Mouse (Mus musculus) heart, embryonic 10.5 days (tissue): ENCODE measurements around the gene Kank4. TPM values are rescaled to one million over a fixed set of nuclear protein-coding genes. Genes with fewer than 3 reads are reported as not detected.
"Not testable (repeated sequence)": the region's sequence is repeated elsewhere in the genome, so short reads cannot be mapped to it uniquely, and the experiment has no call there.

Experiments used
- DNase-seq: peaks from one replicate; pipeline ENCODE4 v3.0.0-alpha.2; 2017; ENCODE audit warnings: low spot score
- H3K27ac ChIP-seq: fragments of 300-500 bp; sonication (generic); 2 replicates; pipeline ENCODE4 v1.5.1; 2016; ENCODE audit warnings: mild to moderate bottlenecking
- H3K27me3 ChIP-seq: fragments of 300-500 bp; sonication (generic); 2 replicates; pipeline ENCODE4 v1.6.1; 2016; ENCODE audit warnings: mild to moderate bottlenecking; ENCODE audit not compliant: poor library complexity, insufficient read depth, severe bottlenecking
- H3K36me3 ChIP-seq: fragments of 300-500 bp; sonication (generic); 2 replicates; pipeline ENCODE4 v1.6.1; 2016; ENCODE audit warnings: mild to moderate bottlenecking, moderate library complexity
- H3K4me1 ChIP-seq: fragments of 300-500 bp; sonication (generic); 2 replicates; pipeline ENCODE4 v1.6.1; 2016; ENCODE audit warnings: mild to moderate bottlenecking
- H3K4me3 ChIP-seq: fragments of 300-500 bp; sonication (generic); 2 replicates; pipeline ENCODE4 v1.5.1; 2016; ENCODE audit warnings: mild to moderate bottlenecking, moderate library complexity
- H3K9me3 ChIP-seq: fragments of 300-500 bp; sonication (generic); 2 replicates; pipeline ENCODE4 v1.6.1; 2016; ENCODE audit warnings: mild to moderate bottlenecking, moderate library complexity
- WGBS: fragments of 180-500 bp; shearing (Covaris S2); methylation state at CpG from one replicate; pipeline ENCODE4 v1.1.7; 2016; 5-methylcytosine and 5-hydroxymethylcytosine counted together
- polyA plus RNA-seq: library from polyadenylated mRNA; unstranded; fragments of >200 nt; fragmentation: Nextera tagmentation; extraction: Ambion mirVana; gene quantifications from 2 replicates; pipeline ENCODE4 v1.2.1, GENCODE M21; 2016

Gene Kank4
- polyA plus RNA-seq, result 0.34 and 0.60 TPM in 2 replicates

DNA sequence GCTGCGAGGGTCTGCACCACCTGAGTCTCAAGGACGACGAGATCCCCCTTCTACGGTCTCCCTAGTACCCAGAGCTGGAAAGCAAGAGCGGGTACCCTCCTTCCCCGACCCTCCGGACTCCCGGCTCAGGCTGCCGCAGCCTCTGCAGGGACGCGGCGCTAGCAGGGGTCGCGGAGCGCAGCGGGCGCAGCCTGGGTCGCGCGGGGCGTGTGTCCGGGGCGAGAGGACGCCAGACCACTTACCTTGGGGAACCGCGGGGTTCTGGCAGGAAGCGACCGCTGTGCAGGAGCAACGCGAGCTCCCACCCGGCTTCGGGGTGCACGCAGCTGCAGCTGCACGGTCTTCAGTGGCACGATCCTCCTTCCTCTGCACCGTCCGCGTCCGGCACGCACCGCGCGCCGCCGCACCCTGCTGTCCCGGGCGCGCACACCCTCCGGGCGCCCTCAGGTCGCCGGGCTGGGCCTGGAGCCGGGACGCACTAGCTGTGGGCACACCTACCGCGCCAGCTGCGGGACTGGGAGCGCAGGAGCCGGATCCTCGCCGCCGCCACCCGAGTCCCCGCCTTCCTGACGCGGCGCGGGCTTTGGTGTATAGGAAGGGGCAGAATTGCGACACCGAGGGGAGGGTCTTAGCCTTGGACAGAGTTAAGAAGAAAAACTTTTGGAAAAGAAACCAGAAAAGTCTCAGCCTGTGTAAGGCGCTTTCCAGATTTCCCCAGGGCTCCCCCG lies at the start of gene Kank4:
Kank4 (minus strand) TSS at position 354 of the 728 bp plus-strand sequence.
- Histone ChIP-seq H3K27me3 (peaks cover 45% of the 10 kb centered on the region), H3K27ac (peak within 1 kb of the TSS; percentile 83), H3K9me3 (no peaks in the 10 kb centered on the region), H3K36me3 (no peaks in the 10 kb centered on the region), H3K4me3 (peak within 1 kb of the TSS; percentile 87), H3K4me1 (no peaks in the 10 kb centered on the region)
- 0% methylated on average over 72 of the region's 72 CpGs for WGBS
- DNase-seq, result no peak

DNA sequence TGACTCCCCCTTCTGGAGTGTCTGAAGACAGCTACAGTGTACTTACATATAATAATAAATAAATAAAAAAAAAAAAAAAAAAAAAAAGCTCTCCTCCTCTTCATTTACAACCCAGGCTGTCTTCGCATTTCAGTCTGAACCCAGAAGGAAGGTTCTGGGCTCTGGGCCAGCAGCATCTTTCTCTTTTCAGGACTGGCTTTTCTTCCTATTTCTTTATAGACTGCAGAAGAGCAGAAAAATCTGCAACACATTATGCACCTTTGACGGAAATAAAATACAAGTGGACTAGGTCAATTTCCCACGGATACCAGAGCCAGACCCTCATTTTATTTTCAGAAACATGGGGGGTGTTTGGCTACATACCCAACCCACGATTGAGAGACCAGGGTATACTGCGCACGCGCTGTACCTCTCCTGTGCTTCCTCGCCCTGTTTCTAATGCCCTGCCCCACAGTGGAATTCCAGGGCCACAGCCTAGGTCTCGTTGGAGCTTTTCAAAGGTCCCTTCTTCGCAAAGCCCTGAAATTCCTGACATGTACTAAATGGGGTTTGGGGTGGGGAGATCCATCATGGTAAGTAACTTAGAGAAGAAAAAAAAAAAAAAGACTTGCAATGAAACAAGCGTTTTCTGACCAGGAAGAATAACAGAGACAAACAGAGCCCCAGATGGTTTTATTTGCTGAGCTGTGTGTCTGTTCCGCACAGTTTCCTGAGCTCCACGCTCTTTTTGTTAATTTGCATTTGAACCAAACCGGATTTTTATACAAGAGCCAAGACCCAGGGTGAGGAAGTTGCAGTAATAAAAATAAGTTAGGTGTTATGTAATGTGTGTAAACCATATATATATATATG lies 48.3 kb upstream of the Kank4 start:
- Histone ChIP-seq H3K4me3 (no peak overlapping the region), H3K36me3 (no peaks in the 10 kb centered on the region), H3K27me3 (no peaks in the 10 kb centered on the region), H3K4me1 (no peaks in the 10 kb centered on the region), H3K9me3 (no peaks in the 10 kb centered on the region), H3K27ac (no peak overlapping the region)
- no peak for DNase-seq
- WGBS, result 87% methylated on average over 14 of the region's 14 CpGs

DNA sequence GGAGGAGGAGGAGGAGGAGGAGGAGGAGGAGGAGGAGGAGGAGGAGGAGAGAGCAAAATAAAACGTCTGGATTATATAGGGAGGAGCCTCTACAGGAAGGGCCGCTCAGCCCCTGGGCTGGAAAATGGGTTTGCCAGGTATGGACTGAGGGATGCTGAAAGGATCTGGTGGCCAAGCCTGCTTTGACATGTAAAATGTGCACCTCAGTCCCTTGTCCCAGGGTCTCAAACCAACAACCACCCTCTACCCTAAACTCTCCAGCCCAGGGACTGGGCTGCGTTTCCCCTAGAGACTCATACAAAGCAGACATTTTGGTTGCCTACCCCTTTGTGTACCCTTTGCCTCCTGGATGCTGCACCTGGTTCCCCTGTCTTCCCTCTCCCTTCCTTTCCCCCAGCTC lies 47.2 kb upstream of the Kank4 start:
- H3K9me3 ChIP-seq, result no peaks in the 10 kb centered on the region
- DNase-seq, result no peak
- no peaks in the 10 kb centered on the region for H3K36me3 ChIP-seq
- H3K27me3 ChIP-seq, result no peaks in the 10 kb centered on the region
- no peak overlapping the region for H3K4me3 ChIP-seq
- H3K4me1 ChIP-seq, result no peaks in the 10 kb centered on the region
- no peak overlapping the region for H3K27ac ChIP-seq
- 71% methylated on average over 3 of the region's 3 CpGs for WGBS

DNA sequence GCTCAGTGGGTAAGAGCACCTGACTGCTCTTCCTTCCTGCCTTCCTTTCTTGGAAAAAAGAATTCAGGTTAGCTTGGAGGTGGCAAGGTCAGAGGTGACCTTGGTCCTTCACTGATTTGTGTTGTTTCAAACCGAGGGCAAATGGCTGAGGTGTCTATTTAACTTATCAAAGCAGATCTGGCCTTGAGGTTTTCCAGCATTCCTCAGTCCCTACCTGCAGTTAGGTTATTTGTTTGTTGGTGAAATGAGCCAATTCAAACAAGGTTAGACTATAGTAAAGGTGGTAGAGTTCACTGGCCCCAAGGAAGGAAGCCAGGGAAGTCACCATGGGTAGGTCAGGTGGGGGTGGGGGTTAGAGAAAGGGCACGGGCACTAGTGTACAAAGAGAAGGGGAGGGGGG lies 46.8 kb upstream of the Kank4 start:
- Histone ChIP-seq H3K36me3 (no peaks in the 10 kb centered on the region), H3K27ac (no peak overlapping the region), H3K27me3 (no peaks in the 10 kb centered on the region), H3K4me3 (no peak overlapping the region), H3K4me1 (no peaks in the 10 kb centered on the region), H3K9me3 (no peaks in the 10 kb centered on the region)
- WGBS, result 68% methylated on average over 1 of the region's 2 CpGs
- no peak for DNase-seq

DNA sequence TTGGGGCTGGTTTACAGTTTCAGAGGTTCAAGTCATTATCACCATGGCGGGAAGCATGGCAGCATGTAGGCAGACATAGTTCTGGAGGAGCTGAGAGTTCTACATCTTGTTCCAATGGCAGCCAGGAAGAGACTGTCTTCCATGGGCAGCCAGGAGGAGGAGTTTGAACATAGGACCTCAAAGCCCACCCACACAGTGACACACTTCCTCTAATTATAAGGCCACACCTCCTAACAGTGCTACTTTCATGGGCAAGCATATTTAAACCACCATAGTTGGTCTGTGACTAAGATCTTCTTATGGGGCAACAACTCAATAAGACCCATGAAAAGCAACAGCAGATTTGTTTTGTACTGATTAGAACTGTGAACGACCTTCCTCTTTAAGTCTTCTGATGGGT lies 46.1 kb upstream of the Kank4 start:
- 88% methylated on average over 2 of the region's 2 CpGs for WGBS
- Histone ChIP-seq H3K4me1 (no peaks in the 10 kb centered on the region), H3K36me3 (no peaks in the 10 kb centered on the region), H3K4me3 (no peak overlapping the region), H3K27ac (no peak overlapping the region), H3K9me3 (no peaks in the 10 kb centered on the region), H3K27me3 (no peaks in the 10 kb centered on the region)
- no peak for DNase-seq

DNA sequence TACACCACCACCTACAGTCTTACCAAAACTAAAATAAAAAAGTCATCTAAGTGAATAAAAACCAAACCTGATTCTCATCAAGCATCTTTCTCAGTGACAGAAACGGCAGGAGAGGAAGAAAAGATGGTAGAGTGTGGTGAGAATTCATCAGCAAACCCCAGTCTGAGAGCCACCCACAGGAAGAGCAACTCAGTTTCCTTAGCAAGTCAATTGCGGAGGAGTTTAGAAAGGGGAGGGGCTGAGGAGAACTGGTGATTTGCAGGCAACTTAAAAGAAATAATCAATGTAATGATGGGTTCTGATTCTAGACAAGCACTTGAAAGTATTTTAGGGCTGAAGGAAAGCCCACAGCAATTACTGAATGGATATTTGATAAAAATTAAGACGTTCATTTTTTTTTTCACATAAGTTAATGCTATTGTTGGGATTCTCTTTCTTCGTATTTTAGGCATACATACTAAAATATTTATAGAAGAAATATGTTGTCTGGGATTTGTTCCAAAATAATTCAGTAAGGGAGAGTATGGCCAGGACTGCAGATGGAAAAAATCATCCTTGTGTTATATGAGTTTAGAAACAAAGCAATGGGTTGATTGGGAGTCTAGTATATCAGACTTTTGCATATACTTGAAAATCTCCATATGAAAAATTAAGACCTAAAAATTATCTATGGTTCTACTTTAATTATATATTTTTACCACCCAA lies 41.0 kb upstream of the Kank4 start:
- no peak for DNase-seq
- H3K9me3 ChIP-seq, result no peaks in the 10 kb centered on the region
- no peaks in the 10 kb centered on the region for H3K36me3 ChIP-seq
- peaks cover 5% of the 10 kb centered on the region for H3K4me1 ChIP-seq
- H3K27ac ChIP-seq, result no peak overlapping the region
- WGBS, result 73% methylated on average over 4 of the region's 4 CpGs
- H3K4me3 ChIP-seq, result no peak overlapping the region
- H3K27me3 ChIP-seq, result no peaks in the 10 kb centered on the region

DNA sequence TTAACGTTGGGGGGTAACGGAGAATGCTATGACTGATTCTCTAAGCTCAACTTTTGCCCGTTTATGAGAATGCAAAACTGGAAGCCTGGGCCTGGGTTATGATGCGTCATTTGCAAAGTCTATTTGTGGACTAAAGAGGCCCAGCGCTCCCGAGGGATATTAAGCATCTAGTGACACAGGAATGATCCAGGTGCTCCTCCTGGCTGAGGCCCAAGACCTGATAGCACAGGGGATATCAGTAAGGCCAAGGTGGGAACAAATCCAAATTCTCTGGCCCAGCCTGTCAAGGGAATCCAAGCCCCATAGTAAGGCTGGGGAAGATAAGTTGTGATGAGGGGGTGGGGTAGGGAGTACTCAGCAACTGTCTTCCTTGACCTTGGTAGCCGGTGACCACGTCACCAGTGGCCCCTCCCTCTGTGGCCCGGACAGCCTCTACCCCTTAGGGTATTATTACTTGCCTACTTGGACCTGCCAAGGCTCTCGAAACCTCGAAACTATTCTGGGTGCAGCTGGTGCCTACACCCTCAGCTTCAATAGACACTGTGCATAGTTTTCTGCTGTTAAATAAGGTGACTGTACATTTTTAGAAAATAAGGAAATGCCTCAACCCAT lies 39.8 kb upstream of the Kank4 start:
- H3K4me1 ChIP-seq, result peaks cover 5% of the 10 kb centered on the region
- DNase-seq, result no peak
- H3K27me3 ChIP-seq, result no peaks in the 10 kb centered on the region
- WGBS, result 67% methylated on average over 11 of the region's 11 CpGs
- peak overlapping the region; percentile 19; the same call in 1 of the 2 replicates for H3K27ac ChIP-seq
- H3K9me3 ChIP-seq, result no peaks in the 10 kb centered on the region
- no peaks in the 10 kb centered on the region for H3K36me3 ChIP-seq
- H3K4me3 ChIP-seq, result no peak overlapping the region

DNA sequence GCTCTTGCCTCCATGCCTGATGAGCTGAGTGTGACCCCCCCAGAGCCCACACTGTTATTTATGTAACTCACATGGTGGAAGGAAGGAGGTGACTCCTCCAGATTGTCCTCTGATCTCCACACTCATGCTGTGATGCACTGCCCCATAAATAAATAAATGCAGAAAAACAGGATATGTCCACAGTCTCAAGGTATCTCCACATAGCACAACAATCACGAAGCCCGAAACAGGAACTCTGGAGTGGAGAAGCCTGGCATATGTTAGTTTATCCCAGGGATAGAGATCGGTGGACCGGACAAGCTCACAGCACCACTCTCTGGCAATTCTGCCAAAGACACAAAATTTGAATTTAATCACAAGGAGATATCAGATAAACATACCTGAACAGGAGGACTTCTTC lies 36.6 kb upstream of the Kank4 start:
- Histone ChIP-seq H3K4me3 (no peak overlapping the region), H3K36me3 (no peaks in the 10 kb centered on the region), H3K27ac (no peak overlapping the region), H3K9me3 (no peaks in the 10 kb centered on the region), H3K4me1 (peaks cover 5% of the 10 kb centered on the region), H3K27me3 (no peaks in the 10 kb centered on the region)
- WGBS, result 74% methylated on average over 4 of the region's 4 CpGs
- DNase-seq, result no peak

DNA sequence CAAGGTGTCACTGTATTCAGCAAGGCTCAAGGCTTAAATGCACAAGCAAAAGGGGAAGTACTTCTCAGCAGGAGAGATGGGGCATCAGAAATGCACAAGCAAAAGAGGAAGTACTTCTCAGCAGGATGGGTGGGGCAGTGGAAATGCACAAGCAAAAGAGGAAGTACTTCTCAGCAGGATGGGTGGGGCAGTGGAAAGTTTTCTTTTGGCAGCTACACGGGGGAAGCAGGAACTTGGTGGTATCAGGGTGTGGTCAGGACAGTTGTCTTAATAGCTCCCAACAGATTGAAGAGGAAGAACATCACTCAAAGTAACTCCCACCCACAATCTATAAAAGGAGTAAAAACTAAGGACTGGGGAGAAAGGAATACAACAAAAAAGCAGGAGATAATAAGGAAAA lies 33.1 kb upstream of the Kank4 start:
- H3K27me3 ChIP-seq, H3K4me3 ChIP-seq, H3K27ac ChIP-seq, H3K9me3 ChIP-seq, H3K36me3 ChIP-seq, DNase-seq: not testable (repeated sequence)
- H3K4me1 ChIP-seq, result peaks cover 15% of the 10 kb centered on the region
- 58% methylated on average over 1 of the region's 1 CpGs for WGBS

DNA sequence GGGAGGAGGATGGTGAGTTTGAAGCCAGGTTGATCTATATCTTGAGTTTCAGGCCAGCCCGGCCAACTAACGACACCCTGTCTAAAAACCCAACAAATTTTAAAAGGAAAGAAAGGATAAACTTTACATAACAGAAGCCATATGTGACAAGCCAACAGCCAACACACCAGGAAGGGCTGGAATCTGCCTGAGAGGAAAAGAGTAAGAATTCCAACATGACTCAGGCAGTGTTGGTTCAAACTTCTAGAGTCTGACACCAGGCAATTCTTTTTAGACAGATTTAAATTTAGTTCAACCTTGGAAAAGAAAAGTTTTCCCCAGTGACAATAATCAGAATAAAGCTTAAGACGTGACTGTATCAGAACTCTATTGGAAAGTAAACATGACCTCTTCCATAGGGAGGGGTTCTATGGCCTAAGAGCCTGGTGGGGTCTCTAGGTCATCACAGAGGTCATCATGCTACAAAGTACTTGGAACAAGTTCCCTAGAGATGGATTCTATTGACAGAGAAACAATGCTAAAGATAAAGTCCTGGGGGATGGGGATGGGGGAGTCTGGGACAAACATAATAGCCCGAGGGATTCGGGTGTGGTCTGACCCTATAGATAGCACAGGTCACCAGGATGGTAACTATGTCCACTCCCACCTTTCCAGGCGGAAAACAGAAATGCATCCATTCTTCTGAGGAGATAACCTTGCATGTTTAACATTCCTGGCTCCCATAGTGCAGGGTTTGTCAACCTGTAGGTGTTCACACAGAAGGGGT lies 30.0 kb upstream of the Kank4 start:
- H3K36me3 ChIP-seq, result no peaks in the 10 kb centered on the region
- H3K4me3 ChIP-seq, result no peak overlapping the region
- 46% methylated on average over 6 of the region's 6 CpGs for WGBS
- no peaks in the 10 kb centered on the region for H3K27me3 ChIP-seq
- peaks cover 15% of the 10 kb centered on the region for H3K4me1 ChIP-seq
- DNase-seq, result peak; percentile 42
- no peaks in the 10 kb centered on the region for H3K9me3 ChIP-seq
- H3K27ac ChIP-seq, result no peak overlapping the region

DNA sequence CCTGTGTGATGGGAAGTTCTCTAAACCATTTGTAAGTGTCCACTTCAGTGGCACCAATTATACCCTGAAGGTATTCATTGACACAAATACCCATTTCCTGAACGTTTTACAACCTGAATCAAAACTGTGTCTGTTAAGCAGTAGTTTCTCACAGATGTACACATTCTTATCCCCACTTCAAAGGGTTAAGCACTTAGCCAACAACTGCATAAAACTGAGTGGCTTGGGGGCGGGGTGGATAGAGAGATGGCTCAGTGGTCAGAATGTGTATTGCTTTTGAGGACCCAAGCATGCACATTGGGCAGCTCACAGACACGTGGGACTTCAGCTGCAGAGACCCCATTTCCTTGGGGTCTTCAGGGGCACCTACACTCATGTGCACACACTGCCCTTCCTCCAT lies 29.1 kb upstream of the Kank4 start:
- H3K36me3 ChIP-seq, result no peaks in the 10 kb centered on the region
- no peaks in the 10 kb centered on the region for H3K9me3 ChIP-seq
- 52% methylated on average over 3 of the region's 3 CpGs for WGBS
- H3K4me3 ChIP-seq, result no peak overlapping the region
- H3K27me3 ChIP-seq, result no peaks in the 10 kb centered on the region
- no peak overlapping the region for H3K27ac ChIP-seq
- DNase-seq, result no peak
- H3K4me1 ChIP-seq, result peaks cover 15% of the 10 kb centered on the region

DNA sequence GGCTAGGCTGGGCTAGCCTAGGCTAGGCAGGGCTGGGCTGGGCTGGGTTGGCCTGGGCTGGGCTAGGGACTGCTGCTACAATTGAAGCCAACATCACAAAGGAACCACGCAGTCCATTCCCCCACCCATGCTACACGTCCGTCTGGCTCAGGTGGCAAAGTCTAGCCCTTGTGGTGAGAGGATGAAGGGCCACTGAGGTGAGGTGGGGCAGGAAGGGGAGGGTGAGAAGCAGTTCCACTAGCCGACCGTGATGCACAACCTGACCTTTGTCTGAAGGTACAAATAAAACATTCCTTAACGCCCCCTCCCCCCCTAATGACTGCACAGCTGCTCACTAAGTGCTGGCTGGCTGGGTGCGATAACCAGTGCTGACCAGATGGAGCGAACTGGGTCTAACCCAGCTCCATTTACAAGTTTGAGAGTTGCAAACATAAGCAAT lies 28.4 kb upstream of the Kank4 start:
- no peaks in the 10 kb centered on the region for H3K9me3 ChIP-seq
- no peaks in the 10 kb centered on the region for H3K36me3 ChIP-seq
- no peak overlapping the region for H3K27ac ChIP-seq
- H3K27me3 ChIP-seq, result no peaks in the 10 kb centered on the region
- no peak overlapping the region for H3K4me3 ChIP-seq
- no peak for DNase-seq
- peaks cover 16% of the 10 kb centered on the region for H3K4me1 ChIP-seq
- WGBS, result 68% methylated on average over 8 of the region's 8 CpGs
